Mouse (Mus musculus) midbrain, embryonic 13.5 days (tissue): ENCODE measurements around the gene Dnajc7. TPM values are rescaled to one million over a fixed set of nuclear protein-coding genes. Genes with fewer than 3 reads are reported as not detected.
"Not testable (repeated sequence)": the region's sequence is repeated elsewhere in the genome, so short reads cannot be mapped to it uniquely, and the experiment has no call there.

Experiments
- ATAC-seq: fragments of 200-750 bp; cut with Nextera tagmentation; 2 replicates; pipeline ENCODE4 v1.8.0; 2017; ENCODE audit warnings: mild to moderate bottlenecking, moderate TSS enrichment, moderate library complexity
- H3K27ac ChIP-seq: fragments of 300-500 bp; sonication (generic); 2 replicates; pipeline ENCODE4 v1.5.1; 2015; ENCODE audit warnings: inconsistent platforms, mild to moderate bottlenecking, moderate library complexity
- H3K27me3 ChIP-seq: fragments of 300-500 bp; sonication (generic); 2 replicates; pipeline ENCODE4 v1.6.1; 2015; ENCODE audit warnings: mild to moderate bottlenecking, inconsistent platforms
- H3K36me3 ChIP-seq: fragments of 300-500 bp; sonication (generic); 2 replicates; pipeline ENCODE4 v1.6.1; 2015; ENCODE audit warnings: mild to moderate bottlenecking, inconsistent platforms
- H3K4me1 ChIP-seq: fragments of 300-500 bp; sonication (generic); replicated peaks from 2 replicates; pipeline ENCODE4 v1.6.1; 2015; ENCODE audit warnings: inconsistent platforms
- H3K4me2 ChIP-seq: fragments of 300-500 bp; sonication (generic); replicated peaks from 2 replicates; pipeline ENCODE4 v1.6.1; 2015; ENCODE audit warnings: moderate library complexity, mild to moderate bottlenecking, inconsistent platforms
- H3K4me3 ChIP-seq: fragments of 300-500 bp; sonication (generic); replicated peaks from 2 replicates; pipeline ENCODE4 v1.5.1; 2015; ENCODE audit warnings: mild to moderate bottlenecking, inconsistent platforms
- H3K9ac ChIP-seq: fragments of 300-500 bp; sonication (generic); replicated peaks from 2 replicates; pipeline ENCODE4 v1.6.1; 2015; ENCODE audit warnings: mild to moderate bottlenecking, inconsistent platforms
- H3K9me3 ChIP-seq: fragments of 300-500 bp; sonication (generic); 2 replicates; pipeline ENCODE4 v1.6.1; 2016; ENCODE audit warnings: mild to moderate bottlenecking, inconsistent platforms
- WGBS: fragments of 180-500 bp; shearing (Covaris S2); methylation state at CpG from one replicate; pipeline ENCODE4 v1.1.7; 2015; 5-methylcytosine and 5-hydroxymethylcytosine counted together
- polyA plus RNA-seq: library from polyadenylated mRNA; unstranded; fragments of >200 nt; fragmentation: Nextera tagmentation; extraction: Ambion mirVana; gene quantifications from 2 replicates; pipeline ENCODE4 v1.2.1, GENCODE M21; 2015

Dnajc7 gene
- polyA plus RNA-seq, 1 experiment from 2014 or later = 311 TPM

DNA sequence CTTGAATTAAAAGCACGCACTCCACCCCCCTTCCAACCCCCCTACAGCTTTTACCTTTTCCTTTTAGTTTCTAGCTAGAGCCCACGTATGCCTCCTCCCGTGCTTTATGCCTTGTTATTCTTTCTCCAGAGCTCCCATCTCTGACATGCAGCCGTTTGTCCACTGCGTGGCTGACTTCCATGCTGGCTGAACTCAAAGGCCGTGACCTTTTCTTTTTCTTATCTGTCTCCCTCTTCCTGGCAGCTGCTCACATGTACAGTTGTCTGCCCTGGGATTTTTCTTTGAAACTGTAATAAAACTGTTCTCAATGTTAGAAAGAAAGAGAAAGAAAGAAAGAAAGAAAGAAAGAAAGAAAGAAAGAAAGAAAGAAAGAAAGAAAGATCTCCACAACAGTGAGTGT lies 79.0 kb downstream of the Dnajc7 start:
- H3K4me2 ChIP-seq = no peak overlapping the region
- ATAC-seq = no peak
- H3K36me3 ChIP-seq = no peaks in the 10 kb centered on the region
- peaks cover 12% of the 10 kb centered on the region for H3K4me1 ChIP-seq
- no peak overlapping the region for H3K9ac ChIP-seq
- 54% methylated on average over 6 of the region's 6 CpGs for WGBS
- H3K4me3 ChIP-seq = no peak overlapping the region
- H3K27me3 ChIP-seq = 0 out of 2 replicates have a peak, but pooled peaks cover 2% of the 10 kb centered on the region
- H3K9me3 ChIP-seq = no peaks in the 10 kb centered on the region
- H3K27ac ChIP-seq = no peak overlapping the region

DNA sequence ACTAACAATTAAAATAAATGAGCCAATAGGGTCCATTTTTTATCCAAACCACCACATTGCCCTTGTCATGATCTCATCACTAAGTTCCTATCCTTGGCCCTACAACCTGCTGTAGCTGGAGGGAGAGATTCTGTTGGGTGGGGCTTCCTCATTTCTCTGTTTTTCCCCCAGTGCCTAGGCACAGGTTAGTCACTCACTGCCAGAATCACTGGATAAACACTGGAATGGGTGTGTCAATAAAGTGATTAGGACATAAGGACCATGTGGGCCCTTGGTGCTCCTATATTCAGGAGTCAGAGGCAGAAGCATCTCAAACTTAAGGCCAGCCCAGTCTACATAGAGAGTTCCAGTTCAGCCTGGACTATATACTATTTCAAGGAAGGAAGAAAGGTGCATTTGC lies 83.5 kb downstream of the Dnajc7 start:
- no peak for ATAC-seq
- H3K4me3 ChIP-seq = no peak overlapping the region
- no peaks in the 10 kb centered on the region for H3K4me1 ChIP-seq
- H3K4me2 ChIP-seq = no peak overlapping the region
- H3K9ac ChIP-seq = no peak overlapping the region
- no peaks in the 10 kb centered on the region for H3K36me3 ChIP-seq
- H3K27ac ChIP-seq = no peak overlapping the region
- no peaks in the 10 kb centered on the region for H3K9me3 ChIP-seq
- H3K27me3 ChIP-seq = no peaks in the 10 kb centered on the region

DNA sequence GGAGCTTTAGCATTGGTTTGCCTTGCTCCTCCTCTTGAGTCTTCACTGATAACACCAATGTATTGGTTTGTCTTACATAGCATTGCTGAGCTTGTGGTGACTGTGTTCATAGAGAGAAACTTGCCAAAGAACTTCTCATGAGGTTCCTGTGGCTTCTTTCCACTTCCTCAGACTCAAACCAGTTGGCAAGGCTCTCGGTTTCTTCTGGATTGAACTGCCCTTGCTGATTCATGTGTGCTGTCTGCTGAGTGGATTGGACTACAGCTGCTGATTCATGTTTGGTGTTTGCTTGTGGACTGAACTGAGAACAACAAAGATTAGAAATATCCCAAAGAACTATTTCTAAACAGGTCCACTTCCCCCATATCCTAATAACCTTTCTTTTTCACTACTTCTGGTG lies 84.0 kb downstream of the Dnajc7 start:
- ATAC-seq = no peak
- Histone ChIP-seq H3K27me3 (no peaks in the 10 kb centered on the region), H3K36me3 (no peaks in the 10 kb centered on the region), H3K9ac (no peak overlapping the region), H3K4me3 (no peak overlapping the region), H3K9me3 (no peaks in the 10 kb centered on the region), H3K4me1 (no peaks in the 10 kb centered on the region), H3K4me2 (no peak overlapping the region), H3K27ac (no peak overlapping the region)
- 94% methylated on average over 1 of the region's 1 CpGs for WGBS

DNA sequence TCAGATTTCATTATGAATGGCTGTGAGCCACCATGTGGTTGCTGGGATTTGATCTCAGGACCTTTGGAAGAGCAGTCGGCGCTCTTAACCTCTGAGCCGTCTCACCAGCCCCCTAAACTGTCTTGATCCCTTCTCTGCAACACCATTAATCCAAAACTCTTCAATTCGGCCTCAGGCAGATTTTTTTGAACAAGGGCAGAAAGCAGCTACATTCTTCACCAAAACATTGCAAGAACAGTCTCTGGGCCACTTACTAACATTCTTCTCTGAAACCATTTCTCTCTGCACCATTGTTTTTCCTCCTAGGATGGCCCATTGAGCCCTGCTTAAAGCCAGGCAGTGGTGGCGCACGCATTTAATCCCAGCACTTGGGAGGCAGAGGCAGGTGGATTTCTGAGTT lies 85.1 kb downstream of the Dnajc7 start:
- H3K27ac ChIP-seq, H3K4me2 ChIP-seq, H3K9me3 ChIP-seq, H3K4me3 ChIP-seq, H3K9ac ChIP-seq, H3K27me3 ChIP-seq, ATAC-seq, H3K36me3 ChIP-seq, H3K4me1 ChIP-seq: not testable (repeated sequence)
- WGBS = 86% methylated on average over 6 of the region's 6 CpGs

DNA sequence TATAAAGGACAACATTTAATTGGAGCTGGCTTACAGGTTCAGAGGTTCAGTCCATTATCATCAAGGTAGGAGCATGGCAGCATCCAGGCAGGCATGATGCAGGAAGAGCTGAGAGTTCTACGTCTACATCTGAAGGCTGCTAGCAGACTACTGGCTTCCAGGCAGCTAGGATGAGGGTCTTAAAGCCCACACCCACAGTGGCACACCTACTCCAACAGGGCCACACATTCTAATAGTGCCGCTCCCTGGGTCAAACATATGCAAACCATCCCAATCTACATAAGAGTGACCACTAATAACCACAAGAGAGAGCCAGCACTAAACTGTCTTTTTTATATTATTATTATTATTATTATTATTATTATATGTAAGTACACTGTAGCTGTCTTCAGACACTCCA lies 85.6 kb downstream of the Dnajc7 start:
- H3K27ac ChIP-seq, H3K4me2 ChIP-seq, H3K9ac ChIP-seq, ATAC-seq, H3K27me3 ChIP-seq, H3K4me3 ChIP-seq, H3K36me3 ChIP-seq, H3K9me3 ChIP-seq, H3K4me1 ChIP-seq: not testable (repeated sequence)
- WGBS = 56% methylated on average over 2 of the region's 2 CpGs

DNA sequence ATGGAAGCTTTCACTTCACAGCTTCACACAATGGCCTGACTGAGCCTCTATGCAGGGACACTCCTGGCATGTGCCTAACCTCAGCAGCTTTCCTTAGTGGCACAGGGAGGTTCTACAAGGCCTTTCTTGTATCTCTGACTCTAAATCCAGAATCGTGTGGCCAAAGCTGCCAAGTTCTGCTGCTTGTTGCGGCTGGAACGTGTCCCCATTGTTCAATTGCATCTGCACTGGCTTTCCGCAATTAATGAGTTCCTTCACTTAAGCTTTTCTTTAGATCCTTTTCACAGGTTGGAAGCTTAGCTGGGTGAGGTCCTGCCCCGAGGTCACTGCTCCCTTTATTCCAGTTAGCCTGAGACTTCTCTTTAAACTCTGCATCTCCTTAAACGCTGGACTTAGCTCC lies 86.1 kb downstream of the Dnajc7 start:
- Histone ChIP-seq H3K4me2 (no peak overlapping the region), H3K36me3 (no peaks in the 10 kb centered on the region), H3K27ac (no peak overlapping the region), H3K9ac (no peak overlapping the region), H3K4me1 (no peaks in the 10 kb centered on the region), H3K27me3 (no peaks in the 10 kb centered on the region), H3K9me3 (no peaks in the 10 kb centered on the region), H3K4me3 (no peak overlapping the region)
- no peak for ATAC-seq
- 17% methylated on average over 6 of the region's 6 CpGs for WGBS

Other genes starting within 250 kb of the Dnajc7 start
- gene Jup, start 222.4 kb downstream of the Dnajc7 start, polyA plus RNA-seq = 69.2 and 70.5 TPM in 2 replicates
- gene P3h4, start 205.3 kb downstream of the Dnajc7 start, polyA plus RNA-seq = 13.7 and 16.8 TPM in 2 replicates
- 16.4 and 19.9 TPM in 2 replicates for gene Fkbp10, start 204.5 kb downstream of the Dnajc7 start, polyA plus RNA-seq
- gene Nt5c3b, start 178.4 kb downstream of the Dnajc7 start, polyA plus RNA-seq = 99.3 and 101 TPM in 2 replicates
- 0.85 and 1.2 TPM in 2 replicates for gene Klhl10, start 178.3 kb downstream of the Dnajc7 start, polyA plus RNA-seq
- gene Klhl11, start 147.4 kb downstream of the Dnajc7 start, polyA plus RNA-seq = 12.9 and 13.1 TPM in 2 replicates
- gene Acly, start 92.2 kb downstream of the Dnajc7 start, polyA plus RNA-seq = 272 and 273 TPM in 2 replicates
- 2.8 and 3.0 TPM in 2 replicates for gene Ttc25, start 74.6 kb downstream of the Dnajc7 start, polyA plus RNA-seq
- gene Cnp, start 45.3 kb downstream of the Dnajc7 start, polyA plus RNA-seq = 21.5 and 23.6 TPM in 2 replicates
- 118 and 122 TPM in 2 replicates for gene Nkiras2, start 924 bp downstream of the Dnajc7 start, polyA plus RNA-seq
- 0.45 and 0.70 TPM in 2 replicates for gene Zfp385c, start 72.3 kb upstream of the Dnajc7 start, polyA plus RNA-seq
- gene Dhx58, start 84.1 kb upstream of the Dnajc7 start, polyA plus RNA-seq = 2.5 and 2.6 TPM in 2 replicates
- 44.5 and 47.7 TPM in 2 replicates for gene Kat2a, start 92.3 kb upstream of the Dnajc7 start, polyA plus RNA-seq
- gene Hspb9, start 93.7 kb upstream of the Dnajc7 start, polyA plus RNA-seq = 0.26 TPM in 1 of 2 replicates, not detected in the other
- gene Rab5c, start 118.0 kb upstream of the Dnajc7 start, polyA plus RNA-seq = 27.4 and 29.5 TPM in 2 replicates
- gene Kcnh4, start 139.8 kb upstream of the Dnajc7 start, polyA plus RNA-seq = 8.4 and 8.5 TPM in 2 replicates
- 0.30 TPM in 1 of 2 replicates, not detected in the other for gene Hcrt, start 142.8 kb upstream of the Dnajc7 start, polyA plus RNA-seq
- 2.9 and 4.0 TPM in 2 replicates for gene Ghdc, start 150.8 kb upstream of the Dnajc7 start, polyA plus RNA-seq
- gene Stat5b, start 230.6 kb upstream of the Dnajc7 start, polyA plus RNA-seq = 14.0 and 14.5 TPM in 2 replicates
- 1.3 and 1.7 TPM in 2 replicates for gene Stat5a, start 239.2 kb upstream of the Dnajc7 start, polyA plus RNA-seq